Mouse (Mus musculus) heart, adult 2 months (tissue): ENCODE results near the gene Gm17651. TPM values are rescaled to one million over a fixed set of nuclear protein-coding genes. Genes with fewer than 3 reads are reported as not detected.

ENCODE experiments used
- DNase-seq, 2 experiments: peaks; one replicate each; pipeline ENCODE4 v3.0.0; 2021
- H3K27ac ChIP-seq: fragments of 200-600 bp; 2 replicates; pipeline ENCODE4 v1.8.1; 2022
- H3K27me3 ChIP-seq: fragments of 200-500 bp; 2 replicates; pipeline ENCODE4 v1.6.1; 2012; ENCODE audit warnings: mild to moderate bottlenecking, low read length, inconsistent platforms, mixed read lengths; ENCODE audit not compliant: control insufficient read depth, insufficient read depth
- H3K36me3 ChIP-seq: fragments of 200-500 bp; 2 replicates; pipeline ENCODE4 v1.6.1; 2012; ENCODE audit warnings: low read length, inconsistent platforms; ENCODE audit not compliant: control insufficient read depth, insufficient read depth
- H3K4me1 ChIP-seq: fragments of 200-500 bp; 2 replicates; pipeline ENCODE4 v1.6.1; 2011; ENCODE audit warnings: low read length; ENCODE audit not compliant: control insufficient read depth, insufficient read depth
- H3K4me3 ChIP-seq: fragments of 200-600 bp; 2 replicates; pipeline ENCODE4 v1.8.1; 2022
- H3K79me2 ChIP-seq: fragments of 200-500 bp; replicated peaks from 2 replicates; pipeline ENCODE4 v1.6.1; 2012; ENCODE audit warnings: mild to moderate bottlenecking, inconsistent platforms, low read length, moderate library complexity, mixed read lengths; ENCODE audit not compliant: control insufficient read depth, insufficient read depth
- H3K9ac ChIP-seq: fragments of 200-500 bp; 2 replicates; pipeline ENCODE4 v1.6.1; 2012; ENCODE audit warnings: low read depth, mild to moderate bottlenecking, control low read depth, inconsistent platforms, low read length, mixed read lengths
- CTCF ChIP-seq: fragments of 200-600 bp; IDR thresholded peaks from 2 replicates; pipeline ENCODE4 v1.8.1; 2022; ENCODE audit warnings: antibody characterized with exemption, mild to moderate bottlenecking, moderate library complexity
- EP300 ChIP-seq: fragments of 200-500 bp; IDR thresholded peaks from 2 replicates; pipeline ENCODE4 v1.6.1; 2011; ENCODE audit warnings: low read depth, low read length, control low read depth; ENCODE audit not compliant: insufficient read depth
- POLR2A ChIP-seq: fragments of 200-500 bp; IDR thresholded peaks from 2 replicates; pipeline ENCODE4 v1.6.1; 2011; ENCODE audit warnings: mild to moderate bottlenecking, low read depth, low read length, control low read depth; ENCODE audit not compliant: insufficient read depth
- WGBS: fragments of 180-500 bp; shearing (Covaris S2); methylation state at CpG from one replicate; pipeline ENCODE4 v1.1.7; 2018; 5-methylcytosine and 5-hydroxymethylcytosine counted together
- intact Hi-C: fragments of 180-260 bp; cut with DNase I; formaldehyde crosslinking; loops from one replicate; pipeline ENCODE4 v1.15.1; 2025
- polyA plus RNA-seq: library from polyadenylated mRNA; depleted of rRNA; stranded (reverse); fragments of >200 nt; gene quantifications from 2 replicates; pipeline ENCODE4 v1.2.3, GENCODE M21; 2012
- total RNA-seq, 2 experiments: library from RNA; stranded (reverse); gene quantifications; 2 replicates each; pipeline ENCODE4 v1.2.3; 2021

Gene Gm17651
- total and polyA plus RNA-seq, 3 experiments = not detected

- no peak for TF ChIP-seq POLR2A
- no peak for TF ChIP-seq EP300
- TF ChIP-seq CTCF = no peak
- Histone ChIP-seq H3K79me2 (no peaks in the 10 kb centered on the region), H3K4me3 (no peak overlapping the region), H3K36me3 (no peaks in the 10 kb centered on the region), H3K27me3 (no peaks in the 10 kb centered on the region), H3K4me1 (no peaks in the 10 kb centered on the region), H3K9ac (no peak overlapping the region), H3K27ac (no peak overlapping the region)
- WGBS = 92% methylated on average over 3 of the region's 3 CpGs
- intact Hi-C loops = no loop called here
- no peak for DNase-seq
Observed at GRCm38 (mm10) chr3:97676126-97676525, 1.6 kb upstream of the Gm17651 start.

GRCm38 (mm10) chr3:97667093-97667675, 7.3 kb downstream of the Gm17651 start:
- Histone ChIP-seq H3K27ac (no peak overlapping the region), H3K79me2 (no peaks in the 10 kb centered on the region), H3K36me3 (no peaks in the 10 kb centered on the region), H3K27me3 (no peaks in the 10 kb centered on the region), H3K9ac (no peak overlapping the region), H3K4me3 (no peak overlapping the region), H3K4me1 (no peaks in the 10 kb centered on the region)
- WGBS = 54% methylated on average over 14 of the region's 14 CpGs
- DNase-seq = no peak
- TF ChIP-seq POLR2A (no peak), EP300 (no peak), CTCF (no peak)
- intact Hi-C loops = no loop called here

DNA sequence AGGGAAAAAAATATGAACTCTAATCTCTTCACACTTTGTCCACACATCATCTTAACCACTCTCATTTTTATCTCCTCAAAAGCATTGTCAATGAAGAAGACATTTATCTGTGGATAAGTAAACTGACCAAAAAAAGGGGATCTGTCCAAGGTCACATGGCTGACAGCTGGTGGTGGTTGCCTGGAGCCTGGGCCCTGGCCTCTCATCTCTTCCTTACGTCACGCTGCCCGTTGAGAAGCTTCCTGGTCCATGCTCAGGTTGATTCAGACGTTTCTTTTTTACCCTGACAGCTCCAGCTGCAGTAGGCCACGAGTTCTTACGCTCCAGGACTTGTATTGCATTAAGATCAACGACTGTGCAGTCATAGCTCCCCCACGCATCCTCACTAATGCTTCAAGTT, 8.3 kb downstream of the Gm17651 start:
- H3K27ac ChIP-seq = no peak overlapping the region
- H3K36me3 ChIP-seq = no peaks in the 10 kb centered on the region; the same call in 1 of the 2 replicates
- no peaks in the 10 kb centered on the region for H3K79me2 ChIP-seq
- intact Hi-C loops = no loop called here
- 61% methylated on average over 8 of the region's 8 CpGs for WGBS
- no peaks in the 10 kb centered on the region for H3K27me3 ChIP-seq
- H3K4me1 ChIP-seq = peaks cover 4% of the 10 kb centered on the region
- DNase-seq = no peak
- H3K9ac ChIP-seq = no peak overlapping the region
- H3K4me3 ChIP-seq = no peak overlapping the region
- TF ChIP-seq POLR2A = no peak
- TF ChIP-seq EP300 = no peak
- TF ChIP-seq CTCF = no peak

DNA sequence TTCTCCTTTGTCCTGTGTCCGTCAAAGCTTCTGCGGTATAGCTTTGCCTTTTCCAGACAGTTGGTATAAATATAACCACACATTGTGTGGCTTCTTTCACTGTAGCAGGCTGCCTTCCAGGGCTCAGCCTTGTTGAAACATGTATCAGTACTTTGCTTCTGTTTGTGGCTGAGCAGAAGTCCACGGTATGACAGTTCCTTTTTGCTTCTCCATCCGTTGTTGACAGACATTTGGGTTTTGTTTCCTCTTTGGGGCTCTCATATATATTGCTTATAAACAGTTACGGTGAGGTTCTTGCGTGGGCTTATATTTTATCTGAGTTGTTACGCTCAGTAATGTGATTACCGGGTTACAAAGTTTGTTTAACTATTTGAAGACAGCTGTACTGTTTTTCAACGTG, 9.0 kb downstream of the Gm17651 start:
- DNase-seq = no peak
- Histone ChIP-seq H3K27ac (no peak overlapping the region), H3K9ac (no peak overlapping the region), H3K4me1 (peaks cover 4% of the 10 kb centered on the region), H3K36me3 (no peaks in the 10 kb centered on the region; the same call in 1 of the 2 replicates), H3K79me2 (no peaks in the 10 kb centered on the region), H3K4me3 (no peak overlapping the region), H3K27me3 (no peaks in the 10 kb centered on the region)
- 59% methylated on average over 9 of the region's 9 CpGs for WGBS
- intact Hi-C loops = no loop called here
- no peak for TF ChIP-seq CTCF
- TF ChIP-seq EP300 = no peak

- Histone ChIP-seq H3K79me2 (no peaks in the 10 kb centered on the region; the same call in 1 of the 2 replicates), H3K9ac (no peak overlapping the region), H3K36me3 (peaks cover 2% of the 10 kb centered on the region), H3K27me3 (no peaks in the 10 kb centered on the region), H3K27ac (no peak overlapping the region; the same call in 1 of the 2 replicates), H3K4me3 (no peak overlapping the region), H3K4me1 (peaks cover 5% of the 10 kb centered on the region)
- TF ChIP-seq CTCF = no peak
- TF ChIP-seq POLR2A = no peak
- TF ChIP-seq EP300 = no peak
- WGBS = 41% methylated on average over 8 of the region's 8 CpGs
- peak in 1 of 2 experiments; percentile 33 for DNase-seq
- intact Hi-C loops = no loop called here
Observed at GRCm38 (mm10) chr3:97661206-97661605, 13.3 kb downstream of the Gm17651 start.

DNA sequence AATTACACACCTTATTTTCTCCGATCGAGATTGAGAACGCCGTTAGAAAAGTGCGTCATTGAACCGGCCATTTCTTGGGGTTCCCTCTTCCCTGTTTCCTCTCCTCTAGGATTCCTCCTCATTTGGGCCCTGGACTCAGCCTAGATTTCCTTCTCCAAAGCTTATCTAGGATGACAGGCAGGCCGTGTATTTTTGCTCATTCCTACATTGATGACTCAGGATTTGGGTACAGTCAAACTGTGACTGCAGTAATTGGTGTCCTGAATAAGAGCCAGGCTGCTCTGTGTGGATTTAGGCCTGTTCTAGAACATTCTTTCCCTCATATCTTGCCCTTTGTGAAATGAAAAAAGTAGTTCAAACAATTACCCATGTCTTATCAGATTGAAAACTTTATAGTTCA, 14.7 kb downstream of the Gm17651 start:
- H3K4me1 ChIP-seq = peaks cover 5% of the 10 kb centered on the region
- H3K27me3 ChIP-seq = no peaks in the 10 kb centered on the region
- no peak for DNase-seq
- no peak overlapping the region for H3K4me3 ChIP-seq
- H3K79me2 ChIP-seq = no peaks in the 10 kb centered on the region; the same call in 1 of the 2 replicates
- WGBS = 78% methylated on average over 7 of the region's 7 CpGs
- H3K27ac ChIP-seq = peak overlapping the region; percentile 91; the same call in 1 of the 2 replicates
- no peak overlapping the region; the same call in none of the 2 replicates for H3K9ac ChIP-seq
- peaks cover 2% of the 10 kb centered on the region for H3K36me3 ChIP-seq
- intact Hi-C loops = loop anchor here (2.0 to 10.0 kb wide), 3 partner anchors 21 to 355 kb away; partner anchors contain the start of gene Notch2
- TF ChIP-seq POLR2A (no peak), EP300 (no peak), CTCF (no peak)
